Mouse (Mus musculus) heart, embryonic 11.5 days (tissue): ENCODE measurements around the gene Adamts15. TPM values are rescaled to one million over a fixed set of nuclear protein-coding genes. Genes with fewer than 3 reads are reported as not detected.

Experiments
- ATAC-seq: fragments of 200-750 bp; cut with Nextera tagmentation; replicated peaks from 2 replicates; pipeline ENCODE4 v1.8.0; 2017; ENCODE audit warnings: moderate library complexity; ENCODE audit not compliant: insufficient number of reproducible peaks, low FRiP score, low TSS enrichment
- H3K27ac ChIP-seq: fragments of 300-500 bp; sonication (generic); 2 replicates; pipeline ENCODE4 v1.5.1; 2014; ENCODE audit warnings: mild to moderate bottlenecking, low read depth, low read length
- H3K27me3 ChIP-seq: fragments of 300-500 bp; sonication (generic); 2 replicates; pipeline ENCODE4 v1.6.1; 2014; ENCODE audit warnings: mild to moderate bottlenecking, low read length, mixed read lengths; ENCODE audit not compliant: control insufficient read depth, insufficient read depth
- H3K36me3 ChIP-seq: fragments of 300-500 bp; sonication (generic); 2 replicates; pipeline ENCODE4 v1.6.1; 2014; ENCODE audit warnings: mild to moderate bottlenecking, low read length, moderate library complexity, mixed read lengths; ENCODE audit not compliant: control insufficient read depth, insufficient read depth
- H3K4me1 ChIP-seq: fragments of 300-500 bp; sonication (generic); 2 replicates; pipeline ENCODE4 v1.6.1; 2014; ENCODE audit warnings: low read length; ENCODE audit not compliant: control insufficient read depth, insufficient read depth
- H3K4me2 ChIP-seq: fragments of 300-500 bp; sonication (generic); 2 replicates; pipeline ENCODE4 v1.6.1; 2014; ENCODE audit warnings: mild to moderate bottlenecking, moderate library complexity
- H3K4me3 ChIP-seq: fragments of 300-500 bp; sonication (generic); 2 replicates; pipeline ENCODE4 v1.5.1; 2014; ENCODE audit warnings: low read depth, low read length
- H3K9ac ChIP-seq: fragments of 300-500 bp; sonication (generic); 2 replicates; pipeline ENCODE4 v1.6.1; 2014; ENCODE audit warnings: mild to moderate bottlenecking, low read depth, low read length, moderate library complexity
- H3K9me3 ChIP-seq: fragments of 300-500 bp; sonication (generic); replicated peaks from 2 replicates; pipeline ENCODE4 v1.6.1; 2016; ENCODE audit warnings: low read length; ENCODE audit not compliant: control insufficient read depth
- WGBS: fragments of 180-500 bp; shearing (Covaris S2); extraction: QIAGEN DNeasy Blood & Tissue Kit; methylation state at CpG from one replicate; pipeline ENCODE4 v1.1.7; 2014; ENCODE audit not compliant: insufficient replicate concordance; 5-methylcytosine and 5-hydroxymethylcytosine counted together
- polyA plus RNA-seq: library from polyadenylated mRNA; unstranded; fragments of >200 nt; fragmentation: Nextera tagmentation; extraction: Ambion mirVana; gene quantifications from 2 replicates; pipeline ENCODE4 v1.2.1, GENCODE M21; 2014

The Adamts15 gene
- polyA plus RNA-seq, 1 experiment from 2014 or later: 5.7 TPM

GRCm38 (mm10) chr9:30918466-30919356, 3.5 kb downstream of the Adamts15 start:
- Histone ChIP-seq H3K27me3 (peaks cover 13% of the 10 kb centered on the region), H3K4me1 (peaks cover 19% of the 10 kb centered on the region; the same call in 1 of the 2 replicates), H3K27ac (no peak overlapping the region), H3K4me3 (0 out of 2 replicates have a peak overlapping the region, but pooled peaks have one; percentile 8), H3K36me3 (no peaks in the 10 kb centered on the region), H3K9ac (no peak overlapping the region), H3K4me2 (peak overlapping the region; percentile 37), H3K9me3 (no peaks in the 10 kb centered on the region)
- ATAC-seq: no peak
- 48% methylated on average over 12 of the region's 12 CpGs for WGBS

GRCm38 (mm10) chr9:30916266-30916968, 5.8 kb downstream of the Adamts15 start:
- peaks cover 17% of the 10 kb centered on the region; the same call in 1 of the 2 replicates for H3K4me1 ChIP-seq
- WGBS: 57% methylated on average over 6 of the region's 6 CpGs
- no peak for ATAC-seq
- no peaks in the 10 kb centered on the region for H3K36me3 ChIP-seq
- H3K9ac ChIP-seq: no peak overlapping the region
- H3K9me3 ChIP-seq: no peaks in the 10 kb centered on the region
- H3K4me2 ChIP-seq: no peak overlapping the region
- H3K27ac ChIP-seq: no peak overlapping the region
- H3K4me3 ChIP-seq: no peak overlapping the region
- H3K27me3 ChIP-seq: peaks cover 8% of the 10 kb centered on the region

DNA sequence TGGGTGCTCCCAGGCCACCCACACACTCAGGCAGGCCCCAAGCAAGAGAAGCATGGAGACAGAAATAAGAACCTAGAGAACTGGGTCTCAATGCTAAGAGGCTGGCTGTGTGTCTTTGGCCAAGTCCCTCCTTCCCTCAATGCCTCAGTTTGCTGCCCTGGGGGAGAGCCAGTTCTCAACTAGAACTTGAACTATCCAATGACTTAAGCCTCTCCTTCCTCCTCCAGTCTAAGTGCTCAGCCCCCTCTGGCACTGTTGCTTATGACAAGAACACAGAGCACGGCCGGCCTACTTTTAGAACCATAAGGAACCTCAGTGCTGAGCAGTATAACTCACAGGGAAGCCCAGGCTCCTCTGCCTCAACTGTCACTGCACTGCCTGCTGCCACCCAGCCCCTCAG, 8.0 kb downstream of the Adamts15 start:
- Histone ChIP-seq H3K4me1 (peaks cover 11% of the 10 kb centered on the region; the same call in 1 of the 2 replicates), H3K27ac (no peak overlapping the region), H3K36me3 (no peaks in the 10 kb centered on the region), H3K4me3 (no peak overlapping the region), H3K4me2 (no peak overlapping the region), H3K27me3 (0 out of 2 replicates have a peak, but pooled peaks cover 2% of the 10 kb centered on the region), H3K9ac (no peak overlapping the region), H3K9me3 (no peaks in the 10 kb centered on the region)
- ATAC-seq: no peak
- 84% methylated on average over 2 of the region's 2 CpGs for WGBS

DNA sequence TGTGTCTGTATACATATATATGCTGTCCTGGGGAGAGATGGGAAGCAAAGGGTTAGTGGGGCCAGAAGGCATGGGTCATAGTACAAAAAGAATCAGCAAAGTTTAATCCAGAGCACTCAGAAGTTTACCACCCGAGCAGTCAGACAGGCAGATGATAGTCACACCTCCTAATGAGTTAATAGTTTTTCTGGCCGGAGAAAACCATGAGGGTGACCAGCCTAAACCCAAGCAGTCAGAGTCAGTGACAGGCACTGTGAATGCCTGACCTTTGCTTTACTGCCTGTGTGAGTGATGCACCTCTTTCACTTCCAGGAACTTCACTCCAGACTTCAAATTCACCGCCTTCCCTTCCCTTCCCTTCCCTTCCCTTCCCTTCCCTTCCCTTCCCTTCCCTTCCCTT, 8.8 kb downstream of the Adamts15 start:
- Histone ChIP-seq H3K4me2 (no peak overlapping the region), H3K4me1 (peaks cover 3% of the 10 kb centered on the region; the same call in 1 of the 2 replicates), H3K9me3 (no peaks in the 10 kb centered on the region), H3K9ac (no peak overlapping the region), H3K36me3 (no peaks in the 10 kb centered on the region), H3K27ac (no peak overlapping the region), H3K27me3 (0 out of 2 replicates have a peak, but pooled peaks cover 2% of the 10 kb centered on the region), H3K4me3 (no peak overlapping the region)
- 69% methylated on average over 3 of the region's 3 CpGs for WGBS
- no peak for ATAC-seq

- Histone ChIP-seq H3K9ac (no peak overlapping the region), H3K27me3 (0 out of 2 replicates have a peak, but pooled peaks cover 2% of the 10 kb centered on the region), H3K36me3 (no peaks in the 10 kb centered on the region), H3K9me3 (no peaks in the 10 kb centered on the region), H3K4me2 (no peak overlapping the region), H3K4me1 (peaks cover 3% of the 10 kb centered on the region; the same call in 1 of the 2 replicates), H3K4me3 (no peak overlapping the region), H3K27ac (no peak overlapping the region)
- no peak for ATAC-seq
- 62% methylated on average over 3 of the region's 3 CpGs for WGBS
These were observed 10.1 kb downstream of the Adamts15 start for GRCm38 (mm10) chr9:30912161-30912560.

DNA sequence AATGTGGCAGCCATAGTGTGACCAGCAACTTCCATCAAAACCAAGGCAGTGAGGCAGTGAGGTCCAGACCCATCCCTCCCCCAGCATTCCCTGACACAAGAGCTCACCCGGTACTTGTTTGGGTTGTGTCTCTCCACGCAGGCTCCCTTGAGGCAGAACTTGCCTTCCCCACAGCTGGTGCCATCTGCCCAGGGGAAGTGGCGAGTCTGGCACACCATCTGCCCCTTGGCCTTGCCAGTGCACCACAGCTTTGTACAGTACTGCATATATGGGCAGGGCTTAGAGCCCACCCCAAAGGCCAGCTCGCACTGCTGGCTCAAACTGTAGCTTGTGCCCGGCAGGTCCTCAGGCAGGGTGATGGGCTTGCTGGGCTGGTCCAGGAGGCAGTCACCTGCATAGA, 11.8 kb downstream of the Adamts15 start:
- 84% methylated on average over 5 of the region's 5 CpGs for WGBS
- 0 out of 2 replicates have a peak, but pooled peaks cover 3% of the 10 kb centered on the region for H3K4me1 ChIP-seq
- H3K9me3 ChIP-seq: no peaks in the 10 kb centered on the region
- no peaks in the 10 kb centered on the region for H3K36me3 ChIP-seq
- H3K27ac ChIP-seq: no peak overlapping the region
- 0 out of 2 replicates have a peak, but pooled peaks cover 2% of the 10 kb centered on the region for H3K27me3 ChIP-seq
- H3K9ac ChIP-seq: no peak overlapping the region
- H3K4me2 ChIP-seq: no peak overlapping the region
- no peak overlapping the region for H3K4me3 ChIP-seq
- ATAC-seq: no peak

- ATAC-seq: no peak
- no peaks in the 10 kb centered on the region for H3K4me1 ChIP-seq
These were observed 13.3 kb downstream of the Adamts15 start for GRCm38 (mm10) chr9:30908973-30909372.

GRCm38 (mm10) chr9:30908296-30908690, 14.0 kb downstream of the Adamts15 start:
- Histone ChIP-seq H3K4me2 (no peak overlapping the region), H3K9ac (no peak overlapping the region), H3K4me3 (no peak overlapping the region), H3K27ac (no peak overlapping the region), H3K9me3 (no peaks in the 10 kb centered on the region), H3K27me3 (no peaks in the 10 kb centered on the region), H3K4me1 (no peaks in the 10 kb centered on the region), H3K36me3 (peaks cover 7% of the 10 kb centered on the region)
- no peak for ATAC-seq
- 82% methylated on average over 5 of the region's 5 CpGs for WGBS

More at GRCm38 (mm10) chr9:30908973-30909372, 13.3 kb downstream of the Adamts15 start:
- no peaks in the 10 kb centered on the region for H3K27me3 ChIP-seq
- no peak overlapping the region for H3K9ac ChIP-seq
- H3K4me2 ChIP-seq: no peak overlapping the region
- peaks cover 7% of the 10 kb centered on the region for H3K36me3 ChIP-seq
- H3K4me3 ChIP-seq: no peak overlapping the region
- WGBS: 78% methylated on average over 5 of the region's 5 CpGs
- no peaks in the 10 kb centered on the region for H3K9me3 ChIP-seq
- H3K27ac ChIP-seq: no peak overlapping the region
